Mouse (Mus musculus) heart, postnatal 0 days (tissue): ENCODE results near the gene Jmjd6.

ENCODE experiments used
- CTCF ChIP-seq: IDR thresholded peaks from 2 replicates; pipeline ENCODE4 v1.5.1; 2016; ENCODE audit warnings: antibody characterized with exemption, control low read depth, low read depth
- EP300 ChIP-seq: IDR thresholded peaks from 2 replicates; pipeline ENCODE4 v1.6.1; 2016; ENCODE audit warnings: antibody characterized with exemption, low read depth

- TF ChIP-seq CTCF: no peak
- no peak for TF ChIP-seq EP300
Measured at GRCm38 (mm10) chr11:116807116-116807515, 36.1 kb downstream of the Jmjd6 start.
